Mouse (Mus musculus) gastrocnemius, adult 18-20 months (tissue): ENCODE results near the gene Gm49368. TPM values are rescaled to one million over a fixed set of nuclear protein-coding genes. Genes with fewer than 3 reads are reported as not detected.

ENCODE experiments used
- DNase-seq: peaks from one replicate; pipeline ENCODE4 v3.0.0; 2021; ENCODE audit warnings: low spot score
- total RNA-seq, 2 experiments: library from RNA; stranded (reverse); gene quantifications; 2 replicates each; pipeline ENCODE4 v1.2.3; 2021

Gm49368 gene
- total RNA-seq, 2 experiments from 2014 or later, result not detected

DNA sequence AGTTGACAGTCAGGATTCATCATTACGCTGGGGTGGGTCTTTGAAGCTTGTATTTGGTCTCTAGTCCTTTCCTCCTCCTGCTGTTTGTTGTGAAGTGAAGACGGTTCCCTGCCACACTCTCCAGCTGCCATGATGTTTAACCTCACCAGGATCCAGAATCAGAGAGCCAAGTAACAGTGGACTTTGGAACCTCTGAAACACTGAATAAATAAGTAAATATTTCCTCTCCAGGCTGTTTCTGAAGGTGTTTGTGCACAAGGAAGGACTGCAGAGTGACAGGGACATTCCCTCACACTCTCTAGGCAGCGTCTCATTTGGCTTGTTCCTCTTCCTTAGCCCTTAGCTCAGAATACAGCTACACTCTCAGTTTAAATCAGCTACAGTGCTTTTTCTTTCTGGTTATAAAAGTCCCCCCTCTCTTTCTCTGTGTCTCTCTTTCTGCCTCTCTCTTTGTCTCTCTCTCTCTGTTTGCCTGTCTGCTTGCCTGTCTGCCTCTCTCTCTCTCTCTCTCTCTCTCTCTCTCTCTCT, 5.5 kb upstream of the Gm49368 start:
- no peak for DNase-seq

DNA sequence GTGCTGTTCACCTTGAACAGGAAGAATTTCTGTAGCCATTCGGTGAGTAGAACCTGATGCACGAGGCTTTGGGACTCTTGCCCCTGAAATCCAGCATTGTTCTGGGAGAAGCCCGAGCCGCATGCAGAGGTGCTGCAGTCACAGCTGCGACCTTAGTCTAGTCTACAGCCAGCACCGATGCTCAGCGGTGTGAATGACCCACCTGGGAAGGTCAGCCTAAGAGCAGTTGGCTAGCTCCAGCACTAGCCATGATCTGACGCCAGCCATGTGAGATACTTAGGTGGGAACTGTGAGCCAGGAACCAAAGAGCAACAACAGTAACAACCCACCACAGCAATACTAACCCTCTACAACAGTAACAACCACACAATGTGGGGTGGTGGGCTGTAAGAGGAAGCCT, 4.6 kb upstream of the Gm49368 start:
- DNase-seq, result no peak

DNA sequence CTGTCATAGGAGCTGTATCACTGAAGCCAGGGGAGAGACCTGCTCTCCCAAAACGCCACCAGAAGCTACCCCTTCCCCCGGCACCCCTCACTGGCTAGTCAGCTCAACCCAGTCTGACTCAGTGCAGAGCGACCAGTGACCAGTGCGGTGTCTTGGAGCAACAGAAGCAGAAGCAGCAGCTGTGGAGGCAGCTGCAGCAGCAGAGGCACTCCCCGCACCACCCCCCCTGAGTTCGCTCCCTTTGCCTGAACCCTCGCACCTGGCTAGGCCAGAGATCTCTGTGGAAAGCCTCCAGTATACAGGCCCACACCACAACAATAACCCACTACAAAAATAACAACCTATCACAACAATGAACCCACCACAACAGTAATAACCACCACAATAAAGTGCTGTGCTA, 3.9 kb upstream of the Gm49368 start:
- DNase-seq, result no peak

DNA sequence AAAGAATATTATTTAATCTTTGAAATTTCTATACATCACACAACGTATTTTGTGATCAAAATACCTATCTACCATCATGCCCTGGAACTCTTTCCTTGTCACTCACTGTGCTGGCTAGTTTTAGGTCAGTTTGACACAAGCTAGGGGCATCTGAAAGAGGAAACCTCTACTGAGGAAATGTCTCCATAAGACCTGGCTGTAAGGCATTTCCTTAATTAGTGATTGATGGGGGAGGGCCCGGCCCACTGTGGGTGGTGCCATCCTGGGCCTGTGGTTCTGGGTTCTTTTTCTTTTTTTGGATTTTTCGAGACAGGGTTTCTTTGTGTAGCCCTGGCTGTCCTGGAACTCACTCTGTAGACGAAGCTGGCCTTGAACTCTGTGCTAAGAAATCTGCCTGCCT, 3.4 kb upstream of the Gm49368 start:
- no peak for DNase-seq

DNA sequence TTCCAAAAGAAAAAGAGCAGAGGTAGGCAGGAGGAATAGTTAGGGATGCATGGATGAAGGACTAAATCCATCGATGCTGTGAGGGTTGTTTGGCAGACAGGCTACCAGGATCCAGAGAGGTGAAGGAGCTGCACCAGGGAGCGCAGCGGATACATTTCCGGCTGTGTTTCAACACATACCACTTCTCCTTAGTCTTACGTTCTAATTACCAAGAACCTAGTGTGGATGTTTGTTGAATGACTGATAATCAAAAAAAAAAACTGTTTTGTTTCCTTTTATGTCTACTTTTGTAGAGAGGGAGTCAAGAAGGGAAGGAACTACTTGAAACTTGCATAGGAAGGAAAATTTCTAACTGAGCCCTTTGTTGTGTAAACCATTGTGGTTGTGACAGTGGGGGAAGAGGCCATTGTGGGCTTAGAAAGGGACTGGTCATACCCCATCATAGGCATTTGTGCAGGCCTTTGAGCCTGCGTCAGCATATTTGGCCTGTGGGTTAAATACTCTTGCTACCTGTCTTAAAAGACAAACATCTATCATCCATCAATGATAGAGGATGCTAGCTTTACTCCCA, 813 bp downstream of the Gm49368 start:
- DNase-seq, result no peak

DNA sequence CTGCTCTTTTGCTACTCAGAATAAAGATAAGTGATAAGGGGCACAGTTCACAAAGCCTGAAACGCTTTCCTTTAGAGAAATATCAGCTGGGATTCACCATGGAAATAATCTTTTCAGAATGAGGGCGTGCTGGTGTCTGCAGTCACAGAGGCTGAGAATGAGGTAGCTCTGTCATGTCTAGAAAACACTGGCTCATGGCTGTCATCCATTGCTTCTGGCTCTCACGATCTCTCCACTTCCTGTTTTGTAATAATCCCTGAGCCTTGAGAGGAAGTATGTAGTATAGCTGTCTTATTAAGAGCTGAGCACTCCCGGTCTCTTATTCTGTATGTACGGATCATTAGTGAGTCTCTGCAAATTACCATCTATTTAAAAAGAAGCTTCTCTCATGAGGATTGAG, 3.1 kb downstream of the Gm49368 start:
- no peak for DNase-seq

DNA sequence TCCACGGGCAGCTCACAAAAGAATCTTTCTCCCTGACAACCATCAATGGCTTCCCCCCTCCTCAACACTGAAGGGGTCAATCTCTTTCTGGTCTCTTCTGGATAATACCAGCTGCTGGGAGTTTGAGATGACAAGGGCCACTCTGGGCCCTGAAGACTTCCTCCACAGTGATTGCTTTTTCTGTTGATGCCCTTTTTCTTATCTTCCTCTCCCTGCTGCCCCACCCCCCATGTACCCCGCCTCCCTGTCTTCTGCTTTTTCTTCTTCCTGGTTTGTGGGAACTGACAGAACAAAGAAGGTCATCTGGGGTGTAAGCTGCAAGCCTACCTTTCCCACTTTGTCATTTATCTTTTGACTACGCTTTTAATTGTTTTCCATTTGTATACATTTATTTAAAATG, 5.4 kb downstream of the Gm49368 start:
- DNase-seq, result no peak

DNA sequence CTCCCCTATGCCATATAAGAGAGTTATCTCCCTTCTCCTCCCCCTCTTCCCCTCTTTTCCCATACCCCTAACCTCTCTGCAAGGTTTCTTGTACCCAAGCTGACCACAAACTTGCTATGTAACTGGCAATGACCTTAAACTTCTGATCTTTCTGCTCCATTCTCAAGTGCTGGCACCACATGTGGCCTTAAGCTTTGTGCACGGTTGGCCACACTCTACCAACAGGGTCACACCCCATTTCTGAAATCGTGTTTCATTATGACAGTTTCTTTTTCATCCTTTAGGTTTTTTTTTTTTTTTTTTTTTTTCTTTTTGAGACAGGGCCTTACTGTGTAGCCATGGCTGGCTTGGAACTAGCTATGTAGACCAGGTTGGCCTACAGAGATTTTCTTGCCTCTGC, 7.4 kb downstream of the Gm49368 start:
- DNase-seq, result no peak

DNA sequence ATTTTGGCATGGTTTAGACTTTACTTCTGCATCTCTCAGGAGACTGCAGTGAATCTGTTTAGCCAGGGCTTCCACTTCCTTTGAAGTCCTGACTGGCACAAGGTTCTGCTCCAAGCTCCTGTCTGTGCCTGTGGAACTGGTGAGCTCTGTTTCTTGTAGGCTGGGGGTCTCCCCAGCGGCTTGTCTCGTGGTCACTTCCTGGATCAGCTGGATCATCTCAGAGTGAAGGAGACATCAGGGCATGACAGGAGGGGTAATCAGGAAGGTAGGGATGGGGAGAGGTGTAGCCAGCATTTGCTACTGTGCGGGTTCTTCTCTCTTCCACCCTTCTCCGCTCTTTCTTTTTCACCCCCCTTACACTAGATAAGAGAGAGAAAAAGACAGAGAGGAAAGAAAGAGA, 9.3 kb downstream of the Gm49368 start:
- DNase-seq, result no peak

DNA sequence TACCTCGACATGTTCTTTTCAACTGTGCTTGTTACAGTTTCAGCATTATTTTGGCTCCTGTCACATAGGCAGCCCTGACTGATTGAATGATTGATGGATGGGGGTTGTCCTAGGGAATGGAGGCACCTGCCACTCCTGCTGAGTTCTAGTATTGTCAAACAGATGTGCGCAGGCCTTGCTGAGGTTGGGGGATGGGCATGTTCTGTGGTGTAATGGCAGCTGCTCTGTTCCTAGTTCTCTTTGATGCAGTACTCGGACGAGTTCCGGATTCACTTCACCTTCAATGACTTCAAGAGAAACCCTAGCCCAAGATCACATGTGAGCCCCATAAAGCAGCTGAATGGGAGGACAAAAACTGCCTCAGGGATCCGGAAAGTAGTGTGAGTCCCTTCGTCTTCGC, 17.5 kb downstream of the Gm49368 start:
- DNase-seq, result no peak

DNA sequence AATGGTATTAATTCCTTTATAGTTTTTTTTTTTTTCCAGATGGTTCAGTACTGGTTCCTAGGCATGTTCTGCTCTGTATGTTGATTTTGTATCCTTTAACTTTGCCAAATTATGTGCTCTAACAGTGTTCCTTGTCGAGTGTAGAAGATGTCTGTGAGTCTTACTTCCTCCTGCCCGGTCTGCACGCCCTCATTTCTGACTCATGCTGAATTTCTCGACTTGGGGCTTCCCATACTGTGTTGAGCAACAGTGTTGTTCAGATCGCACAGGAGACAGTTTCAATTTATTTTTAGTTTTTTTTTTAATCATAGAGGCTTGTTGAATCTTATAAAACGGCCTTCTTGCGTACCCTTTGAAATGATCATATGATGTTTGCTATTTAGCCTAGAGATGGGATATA, 26.7 kb downstream of the Gm49368 start:
- no peak for DNase-seq

DNA sequence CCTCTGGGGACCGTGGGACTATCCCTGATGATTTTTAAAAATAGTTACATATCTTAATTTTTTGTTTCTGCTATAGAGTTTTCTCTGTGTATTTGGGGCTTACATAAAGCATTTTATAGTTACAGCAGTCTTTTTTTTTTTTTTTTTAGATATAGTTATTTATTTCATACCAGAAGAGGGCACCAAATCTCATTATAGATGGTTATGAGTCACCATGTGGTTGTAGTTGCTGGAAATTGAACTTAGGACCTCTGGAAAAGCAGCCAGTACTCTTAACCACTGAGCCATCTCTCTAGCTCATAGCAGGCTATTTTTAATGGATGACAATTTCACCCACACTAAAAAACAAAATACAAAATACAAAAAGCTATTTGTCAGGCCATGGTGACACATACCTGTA, 35.7 kb downstream of the Gm49368 start:
- DNase-seq, result no peak

DNA sequence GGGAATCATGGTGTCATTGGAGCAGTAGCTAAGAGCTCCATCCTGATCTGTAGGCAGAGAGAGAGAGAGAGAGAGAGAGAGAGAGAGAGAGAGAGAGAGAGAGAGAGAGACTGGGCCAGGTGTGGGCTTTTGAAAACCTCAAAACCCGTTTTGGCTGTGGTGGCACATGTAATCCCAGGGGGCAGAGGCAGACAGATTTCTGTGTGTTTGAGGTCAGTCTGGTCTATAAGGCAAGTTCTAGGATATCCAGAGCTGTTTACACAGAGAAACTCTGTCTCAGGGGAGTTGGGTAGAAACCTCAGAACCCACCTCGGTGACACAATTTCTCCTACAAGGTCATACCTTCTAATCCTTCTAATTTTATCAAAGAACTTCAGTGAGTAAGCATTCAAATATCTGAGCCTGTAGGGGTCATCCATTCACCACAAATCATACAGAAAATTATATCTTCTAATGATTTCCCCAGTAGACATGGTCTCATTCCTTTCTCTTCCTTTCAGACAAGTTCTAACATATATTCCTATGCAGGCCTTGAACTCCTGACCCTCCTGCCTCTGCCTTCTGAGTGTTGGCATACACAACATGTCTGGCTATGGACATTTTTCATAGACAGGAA, 38.4 kb downstream of the Gm49368 start:
- no peak for DNase-seq

DNA sequence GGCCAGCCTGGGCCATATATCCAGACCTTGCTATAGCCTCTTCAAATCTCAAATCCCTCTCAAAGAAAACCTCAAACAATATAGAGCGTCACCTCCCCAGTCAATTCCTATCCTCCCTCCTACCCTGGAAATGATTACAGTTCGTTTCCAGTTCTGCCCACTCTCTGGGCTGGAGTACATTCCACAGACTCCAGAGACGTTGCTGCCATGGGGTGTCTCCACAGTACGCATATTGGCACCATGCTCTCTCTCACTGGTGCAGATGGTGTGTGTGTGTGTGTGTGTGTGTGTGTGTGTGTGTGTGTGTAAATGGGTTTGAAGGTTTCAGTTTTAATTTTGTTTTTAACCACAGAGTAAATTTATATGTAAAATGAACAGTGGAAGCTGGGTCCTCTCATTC, 42.8 kb downstream of the Gm49368 start:
- no peak for DNase-seq

DNA sequence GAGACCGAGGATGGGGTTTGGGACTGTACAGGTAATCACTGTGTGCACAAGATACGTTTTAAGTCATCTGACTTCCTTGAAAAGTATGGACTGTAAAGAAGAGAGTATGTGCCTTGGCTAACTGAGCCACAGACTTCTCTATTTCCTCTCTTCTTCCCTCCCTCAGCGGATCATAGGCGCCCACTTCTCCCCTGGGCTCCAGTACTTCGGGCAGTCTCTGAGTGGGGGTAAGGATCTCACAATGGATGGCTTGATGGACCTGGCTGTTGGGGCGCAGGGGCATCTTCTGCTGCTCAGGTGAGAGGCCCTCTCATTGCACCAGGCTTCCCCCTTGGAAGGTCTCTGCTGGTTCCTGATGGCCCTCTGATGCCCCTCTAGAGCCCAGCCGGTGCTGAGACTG, 45.0 kb downstream of the Gm49368 start:
- DNase-seq, result no peak

DNA sequence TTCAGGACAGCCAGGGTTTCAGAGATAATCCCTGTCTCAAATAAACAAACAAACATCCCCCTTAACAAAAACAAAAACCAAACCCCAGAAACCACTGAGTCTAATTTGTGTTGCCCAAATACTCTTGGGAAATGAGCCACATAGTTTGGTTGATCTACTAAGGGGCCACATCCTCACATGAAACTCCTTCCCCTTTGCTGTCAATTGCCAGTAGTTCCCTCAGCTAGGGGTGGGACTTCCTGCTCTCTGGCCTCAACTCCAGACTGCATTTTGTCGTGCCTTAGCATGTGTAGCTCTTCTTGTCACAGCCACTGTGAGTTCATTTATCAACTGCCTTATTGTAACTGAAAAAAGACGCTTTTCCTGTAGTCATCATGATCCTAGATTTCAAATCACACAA, 47.8 kb downstream of the Gm49368 start:
- DNase-seq, result no peak

DNA sequence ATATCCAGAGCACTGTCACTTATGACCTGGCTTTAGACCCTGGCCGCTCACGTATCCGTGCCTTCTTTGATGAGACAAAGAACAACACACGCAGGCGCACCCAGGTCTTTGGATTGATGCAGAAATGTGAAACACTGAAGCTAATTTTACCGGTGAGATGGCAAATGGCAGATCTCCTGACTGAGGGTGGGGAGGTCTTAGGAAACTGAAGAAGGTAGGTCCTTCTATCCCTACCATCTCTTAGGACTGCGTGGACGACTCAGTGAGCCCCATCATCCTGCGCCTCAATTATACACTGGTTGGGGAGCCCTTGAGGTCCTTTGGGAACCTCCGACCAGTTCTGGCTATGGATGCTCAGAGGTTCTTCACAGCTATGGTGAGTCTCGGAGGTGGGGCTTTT, 49.6 kb downstream of the Gm49368 start:
- no peak for DNase-seq

DNA sequence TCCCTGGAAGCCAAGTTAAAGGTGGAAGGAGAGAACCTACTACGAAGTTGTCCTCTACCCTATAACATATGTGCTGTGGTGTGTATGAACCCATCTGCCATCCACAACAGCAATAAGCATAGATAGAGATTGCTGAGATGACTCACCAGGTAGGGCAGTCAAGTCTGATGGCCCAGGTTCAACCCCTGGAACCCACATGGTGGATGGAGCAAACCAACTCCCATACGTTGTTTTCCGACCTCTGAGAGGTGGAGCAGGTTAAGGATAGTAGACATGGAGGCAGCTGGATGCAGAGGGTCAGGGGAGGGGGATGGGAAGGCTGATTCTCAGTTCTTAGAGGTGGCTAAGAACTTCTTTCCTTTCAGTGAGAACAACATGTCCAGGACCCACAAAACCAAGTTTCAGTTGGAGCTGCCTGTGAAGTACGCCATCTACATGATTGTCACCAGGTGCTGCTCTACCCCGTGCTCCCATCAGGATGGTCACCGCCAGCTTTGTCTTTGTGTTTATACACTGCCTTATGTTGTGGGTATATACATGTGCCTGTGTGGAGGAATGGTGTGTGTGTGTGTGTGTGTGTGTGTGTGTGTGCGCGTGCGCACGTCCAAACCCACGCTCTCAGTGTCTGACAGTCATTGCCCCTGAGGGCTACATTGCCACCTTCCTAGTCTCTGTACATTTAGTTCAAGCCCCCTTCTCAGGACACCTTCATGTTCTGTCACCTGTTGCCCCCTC, 52.1 kb downstream of the Gm49368 start:
- DNase-seq, result no peak

DNA sequence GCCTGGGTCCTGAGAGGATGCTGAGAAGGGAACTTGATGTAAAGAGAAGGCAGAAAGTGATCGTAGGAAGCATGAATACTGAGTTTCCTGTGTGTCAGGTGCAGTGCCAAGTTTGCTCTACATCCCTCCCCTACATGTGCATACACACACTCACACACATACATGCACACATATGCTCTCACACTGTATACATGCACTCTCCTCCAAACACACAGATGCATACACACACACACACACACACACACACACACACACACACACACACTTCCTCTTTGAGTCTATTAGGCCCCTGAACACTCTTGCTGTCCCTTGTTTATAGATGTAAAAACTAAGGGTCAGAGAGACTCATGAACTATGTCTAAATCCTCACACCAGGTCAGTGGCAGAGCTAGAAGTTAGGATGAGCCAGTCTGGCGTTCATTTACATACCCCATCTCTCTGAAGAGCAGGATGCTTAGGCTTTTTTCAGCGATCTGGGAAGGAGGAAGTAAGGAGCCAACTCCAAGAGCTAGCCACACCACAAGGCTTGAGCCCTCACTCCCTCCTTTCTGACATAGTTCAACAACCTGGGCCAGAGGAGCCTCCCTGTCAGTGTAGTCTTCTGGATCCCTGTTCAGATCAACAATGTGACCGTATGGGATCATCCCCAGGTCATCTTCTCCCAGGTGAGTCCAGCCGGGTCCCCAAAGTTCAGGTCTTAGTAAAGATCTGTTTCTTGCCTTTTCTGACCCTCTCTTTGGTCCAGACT, 52.9 kb downstream of the Gm49368 start:
- no peak for DNase-seq

DNA sequence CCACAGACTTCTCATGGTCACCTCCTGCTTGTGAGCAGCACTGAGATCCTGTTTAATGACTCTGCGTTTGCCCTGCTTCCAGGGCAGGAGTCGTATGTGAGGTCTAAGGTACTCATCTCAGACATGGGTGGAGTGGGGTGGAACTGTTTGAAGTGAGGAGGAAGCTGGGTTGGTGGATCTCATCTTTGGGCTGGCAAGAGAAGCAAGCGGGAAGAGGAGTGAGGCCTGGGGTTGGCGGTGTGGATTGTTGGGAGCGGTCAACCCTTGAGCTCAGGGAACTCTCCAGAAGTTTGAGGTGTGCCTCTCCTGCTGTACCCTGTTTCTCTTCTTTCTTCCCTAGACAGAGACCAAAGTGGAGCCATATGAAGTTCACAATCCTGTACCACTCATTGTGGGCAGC, 53.9 kb downstream of the Gm49368 start:
- DNase-seq, result no peak

DNA sequence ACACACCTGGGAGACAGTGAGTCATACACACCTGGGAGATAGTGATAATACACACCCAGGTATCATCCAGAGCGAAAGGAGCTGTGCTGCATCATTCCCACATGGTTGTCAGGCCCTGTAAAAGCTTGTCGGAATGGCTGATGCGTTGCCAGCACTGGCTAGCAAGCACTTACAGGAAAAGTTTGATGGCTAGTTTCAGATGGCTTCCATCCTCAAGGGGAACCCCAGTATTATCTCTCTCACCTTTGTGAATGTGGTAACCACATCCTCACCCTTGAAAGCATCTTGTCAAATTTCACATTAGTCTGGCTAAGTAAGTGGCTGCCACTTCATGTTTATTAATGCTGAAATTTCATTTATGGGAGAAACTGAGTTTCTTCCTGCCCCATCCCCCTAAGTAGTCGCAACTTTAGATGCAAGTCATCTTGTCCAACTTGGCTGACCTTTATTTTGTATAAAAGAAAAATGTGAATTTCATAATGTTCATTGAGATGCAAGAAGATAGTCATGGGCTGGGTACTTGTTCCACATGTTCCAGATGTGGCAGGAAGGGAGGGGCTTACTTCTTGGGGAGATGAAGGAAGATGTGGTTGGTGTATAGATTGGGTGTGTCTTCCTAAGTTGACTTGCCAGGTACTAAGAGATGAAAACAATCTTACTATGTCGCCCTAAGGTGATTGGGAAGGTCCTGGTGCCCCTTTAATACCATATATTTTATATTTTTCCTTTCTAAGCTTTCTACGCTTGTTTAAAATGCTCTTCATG, 57.4 kb downstream of the Gm49368 start:
- no peak for DNase-seq
